Mouse (Mus musculus) hematopoietic stem cell, adult 5-6 weeks (primary cell): ENCODE results near the gene Ret. TPM values are rescaled to one million over a fixed set of nuclear protein-coding genes. Genes with fewer than 3 reads are reported as not detected.

ENCODE experiments used
- ATAC-seq, 2 experiments: fragments of 125-278 bp in 1 of 2; replicated peaks in 1 of 2; 2 replicates each; pipeline ENCODE4 v1.8.0; 2016 to 2017; ENCODE audit warnings: inconsistent platforms in 2 of 2, mild to moderate bottlenecking in 2 of 2, moderate number of reproducible peaks in 2 of 2, low read depth in 1 of 2, moderate TSS enrichment in 1 of 2; ENCODE audit not compliant: low FRiP score in 2 of 2, poor library complexity in 2 of 2, severe bottlenecking in 2 of 2, insufficient read depth in 1 of 2, low TSS enrichment in 1 of 2
- total RNA-seq: library from RNA; stranded (forward); fragments of 172-1452, 232-1000 nt; gene quantifications from 2 replicates; pipeline ENCODE4 v1.2.3, GENCODE M21; 2017

Ret gene
- total RNA-seq, 1 experiment from 2014 or later, result not detected

DNA sequence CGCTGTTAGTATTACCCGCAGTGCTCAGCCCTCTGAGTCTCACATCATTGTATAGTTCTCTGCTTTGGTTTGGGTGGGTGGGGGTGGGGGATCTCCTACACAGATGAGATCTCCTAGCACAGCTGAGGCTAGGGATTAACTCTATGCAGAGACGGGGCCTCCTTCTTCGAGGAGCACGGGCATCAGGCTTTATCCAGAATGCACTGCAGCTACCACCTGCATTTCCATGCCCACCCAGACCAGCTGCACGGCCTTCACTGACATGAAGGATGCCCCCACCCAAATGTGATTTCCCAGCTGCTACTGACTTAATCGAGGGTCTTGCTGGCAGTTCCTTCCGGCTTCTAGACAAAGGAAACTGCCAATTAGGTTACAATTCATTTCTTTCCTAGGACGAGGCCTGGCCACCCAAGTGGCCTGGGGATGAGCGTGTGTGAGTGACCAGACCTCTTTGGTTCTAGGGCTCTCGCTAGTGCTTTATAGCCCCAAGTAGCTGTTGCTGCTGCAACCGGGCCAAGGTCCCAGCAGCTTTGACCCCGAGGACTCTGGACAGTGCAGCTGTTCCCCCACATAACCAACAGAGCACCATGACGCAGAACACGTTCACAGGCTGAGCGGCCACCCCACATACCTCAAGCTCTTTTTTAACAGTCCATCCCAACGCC lies 10.8 kb downstream of the Ret start:
- ATAC-seq, result no peak

DNA sequence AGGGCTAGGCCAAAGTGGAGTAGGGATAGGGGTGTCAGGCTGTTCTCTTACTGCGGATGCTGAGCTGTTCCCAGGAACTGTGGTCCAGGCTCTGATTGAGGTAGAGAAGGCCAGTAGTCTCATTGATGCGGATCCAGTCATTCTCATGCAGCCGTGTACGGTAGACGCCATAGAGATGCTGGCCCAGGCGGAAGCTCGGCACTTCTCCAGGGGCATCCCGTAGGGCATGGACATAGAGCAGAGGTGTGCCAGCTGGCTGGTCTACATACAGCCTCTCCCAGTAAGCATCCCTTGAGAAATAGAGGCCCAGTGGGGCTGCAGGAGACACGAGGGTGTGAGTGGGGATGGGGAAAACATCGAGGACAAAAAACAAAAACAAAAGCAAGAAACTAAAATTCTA lies 13.4 kb downstream of the Ret start:
- no peak for ATAC-seq

DNA sequence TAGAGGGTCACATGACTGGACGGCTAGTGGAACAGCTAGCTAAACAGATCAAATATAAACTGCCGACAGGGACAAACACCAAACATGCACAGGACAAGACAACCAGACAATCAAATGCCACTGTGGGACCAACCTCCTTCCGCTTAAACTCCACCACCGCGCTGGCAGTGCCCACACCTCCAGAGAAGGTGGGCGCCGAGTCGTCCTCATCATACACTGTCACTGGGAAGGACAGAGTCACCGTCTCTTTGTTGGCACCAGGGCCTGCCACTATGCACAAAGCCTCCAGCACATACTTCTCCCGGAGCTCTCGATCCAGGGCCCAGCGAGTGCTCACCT lies 17.5 kb downstream of the Ret start:
- ATAC-seq, result no peak

DNA sequence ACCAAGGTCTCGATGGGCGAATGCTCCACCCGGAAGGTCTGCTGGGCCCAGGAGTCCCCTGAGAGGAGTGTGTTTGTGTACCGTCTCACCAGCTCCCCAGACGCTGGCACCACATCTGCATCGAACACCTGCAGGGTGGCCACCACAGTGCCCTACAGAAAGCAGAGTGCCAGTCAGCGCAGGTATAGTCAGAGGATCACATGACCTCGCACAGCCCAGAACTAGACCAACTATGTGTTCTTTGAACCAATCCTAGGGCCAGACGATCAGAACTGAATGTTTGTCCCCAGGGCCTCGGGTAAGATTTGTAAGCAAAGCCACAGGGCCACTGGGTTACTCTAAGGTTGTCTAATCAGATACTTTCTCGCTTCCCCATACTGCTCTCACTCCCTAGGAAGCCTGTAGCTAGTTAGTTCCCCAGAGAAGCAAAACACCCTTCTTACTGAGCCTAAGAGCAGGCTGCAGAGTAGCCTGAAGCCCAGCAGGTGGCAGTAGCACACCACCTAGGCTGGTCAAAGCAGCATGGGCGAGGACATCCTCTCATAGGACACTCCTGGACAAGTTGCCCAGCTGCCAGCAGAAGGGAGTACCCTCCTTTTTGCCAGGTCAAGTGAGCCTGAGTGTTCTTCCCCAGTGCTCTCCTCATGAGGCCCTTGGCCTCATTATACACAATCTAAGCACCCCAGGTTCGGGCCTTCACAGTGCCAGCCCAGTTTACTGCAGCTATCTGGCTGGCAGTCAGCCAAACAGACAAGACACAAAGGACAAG lies 18.0 kb downstream of the Ret start:
- peak; percentile 93 to 97 for ATAC-seq

DNA sequence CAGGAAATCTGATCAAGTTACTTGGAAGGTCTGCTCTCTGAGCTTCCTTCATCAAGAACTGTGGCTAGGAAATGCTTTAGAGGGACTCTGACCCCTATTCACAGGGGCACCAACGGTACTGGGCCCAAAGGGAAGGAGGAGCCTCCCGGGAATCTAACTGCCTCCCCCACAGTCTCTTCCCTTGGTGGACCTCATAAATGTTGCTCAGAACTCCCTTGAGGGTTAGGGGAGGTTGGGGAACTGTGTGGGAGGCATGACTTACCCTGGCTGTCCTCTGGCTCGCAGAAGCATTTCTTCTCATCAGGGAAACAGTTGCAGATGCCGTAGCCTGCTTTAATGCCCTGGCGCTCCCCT lies 23.6 kb downstream of the Ret start:
- ATAC-seq, result no peak

DNA sequence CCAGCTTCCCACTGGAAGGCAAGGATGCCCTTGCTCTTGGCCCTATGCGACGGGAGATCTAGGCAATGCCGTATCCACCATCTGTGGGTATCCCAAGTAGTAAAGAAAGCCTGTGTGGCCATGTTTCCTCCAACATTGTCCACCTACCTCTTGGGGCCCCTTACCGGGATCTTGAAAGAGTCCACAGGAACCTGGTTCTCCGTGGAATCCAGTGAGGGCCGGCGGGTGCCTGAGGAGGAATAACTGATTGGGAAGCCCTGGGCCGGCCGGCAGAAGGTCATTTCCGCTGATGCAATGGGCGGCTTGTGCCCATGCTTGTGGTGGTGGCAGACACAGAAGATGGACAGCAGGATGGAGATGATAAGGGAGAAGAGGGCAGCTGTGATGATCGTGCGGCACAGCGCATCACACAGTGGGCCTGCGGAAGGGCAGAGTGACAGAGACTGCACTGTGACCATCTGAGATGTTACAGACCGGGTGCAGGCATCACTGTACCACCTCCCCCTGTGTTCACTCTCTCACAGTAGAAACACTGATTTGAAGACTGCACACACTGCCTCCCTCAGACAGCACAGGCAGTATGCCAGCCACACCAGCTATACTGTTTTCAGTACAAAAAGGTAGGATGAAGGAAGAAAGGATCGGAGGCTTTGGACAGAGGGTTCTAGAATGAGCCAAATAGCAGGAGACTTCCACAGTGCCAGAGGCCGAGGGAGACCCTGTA lies 24.1 kb downstream of the Ret start:
- ATAC-seq, result no peak

DNA sequence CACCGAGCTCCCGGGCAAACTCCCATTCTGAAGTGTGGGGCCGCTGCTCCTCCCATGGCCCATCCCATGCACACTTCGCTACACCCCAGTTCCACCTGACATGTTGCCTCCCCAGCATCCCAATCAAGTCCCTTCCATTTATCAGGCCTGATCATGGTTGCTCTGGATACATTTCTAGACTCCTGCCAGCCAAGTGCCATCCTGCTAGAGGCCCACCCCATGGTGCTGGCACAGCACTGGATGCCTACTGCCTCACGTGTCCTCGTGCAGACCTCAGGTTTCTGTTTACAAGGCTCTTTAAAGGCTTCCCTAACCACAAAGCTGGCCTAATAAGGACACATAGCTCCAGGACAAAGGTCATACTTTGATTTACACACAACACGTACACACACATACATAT lies 26.1 kb downstream of the Ret start:
- no peak for ATAC-seq

DNA sequence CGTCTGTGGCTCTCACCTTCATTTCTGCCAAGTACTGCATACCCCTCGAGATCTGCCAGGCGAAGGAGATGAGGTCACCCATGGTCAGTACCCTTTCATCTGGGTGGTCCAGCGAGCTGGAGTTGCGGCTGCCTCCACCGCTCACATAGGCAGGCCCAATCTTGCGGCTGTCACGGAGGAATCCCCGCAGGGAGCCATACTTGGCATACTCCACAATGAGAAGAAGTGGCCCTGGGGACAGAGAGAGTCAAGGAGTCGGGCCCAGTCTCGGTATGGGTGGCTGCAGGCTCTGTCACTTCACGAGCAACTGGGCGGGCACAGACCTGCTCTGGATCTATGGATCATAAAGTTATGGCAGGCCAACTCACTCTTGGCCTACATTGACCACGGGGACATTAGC lies 29.4 kb downstream of the Ret start:
- no peak for ATAC-seq

DNA sequence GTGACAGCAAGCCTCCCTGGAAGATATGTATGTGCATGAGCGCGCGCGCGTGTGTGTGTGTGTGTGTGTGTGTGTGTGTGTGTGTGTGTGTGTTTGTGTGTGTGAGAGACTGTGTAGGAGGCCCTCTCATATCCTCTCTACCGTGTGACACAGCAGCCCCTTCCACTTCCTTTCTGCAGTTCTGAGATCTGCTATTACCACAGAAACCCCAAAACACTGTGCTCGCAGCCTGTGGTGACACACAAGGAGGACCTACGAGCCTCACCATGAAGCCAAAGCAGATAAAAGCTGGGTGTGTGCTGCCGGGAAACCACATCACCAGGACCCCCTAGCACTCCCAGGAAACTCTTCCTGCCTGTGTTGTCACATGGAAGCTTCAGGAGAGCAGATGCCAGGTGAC lies 30.5 kb downstream of the Ret start:
- ATAC-seq, result peak; percentile 94

DNA sequence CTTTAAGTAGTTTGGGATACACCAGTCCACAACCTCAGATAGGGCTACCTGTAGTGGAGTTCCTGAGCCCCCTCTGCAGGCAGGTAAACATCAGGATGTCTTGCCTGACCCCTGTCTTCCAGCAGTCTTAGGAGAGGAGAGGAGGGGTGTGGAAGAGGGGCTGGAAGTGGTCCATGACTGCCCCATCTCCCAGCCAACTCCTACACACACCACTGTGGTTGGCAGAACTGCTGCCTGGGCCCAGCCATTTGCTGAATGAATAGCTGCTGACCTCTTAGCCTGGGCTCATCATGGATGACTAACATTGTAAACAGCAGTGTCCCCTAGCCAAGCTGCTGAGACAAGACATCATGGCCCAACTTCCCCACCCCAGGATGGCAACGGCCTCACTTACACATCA lies 32.0 kb downstream of the Ret start:
- no peak for ATAC-seq

DNA sequence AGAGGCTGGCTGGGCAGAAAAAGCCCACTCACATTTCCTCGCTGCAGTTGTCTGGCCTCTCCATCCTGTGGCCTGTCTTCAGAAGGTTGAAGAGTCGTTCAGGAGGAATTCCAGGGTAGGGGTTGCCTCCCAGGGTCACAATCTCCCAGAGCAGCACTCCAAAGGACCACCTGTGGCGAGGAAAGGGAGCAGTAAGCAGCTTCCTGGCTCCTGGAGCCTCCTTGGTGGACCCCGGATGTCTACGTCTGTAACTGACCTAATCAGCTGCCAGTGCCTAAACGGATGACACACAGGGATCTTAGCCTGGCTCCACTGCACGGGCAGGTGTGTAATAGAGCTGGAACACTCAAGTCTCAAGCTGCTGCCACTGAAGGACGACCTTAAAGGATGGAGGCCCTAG lies 32.8 kb downstream of the Ret start:
- ATAC-seq, result no peak

DNA sequence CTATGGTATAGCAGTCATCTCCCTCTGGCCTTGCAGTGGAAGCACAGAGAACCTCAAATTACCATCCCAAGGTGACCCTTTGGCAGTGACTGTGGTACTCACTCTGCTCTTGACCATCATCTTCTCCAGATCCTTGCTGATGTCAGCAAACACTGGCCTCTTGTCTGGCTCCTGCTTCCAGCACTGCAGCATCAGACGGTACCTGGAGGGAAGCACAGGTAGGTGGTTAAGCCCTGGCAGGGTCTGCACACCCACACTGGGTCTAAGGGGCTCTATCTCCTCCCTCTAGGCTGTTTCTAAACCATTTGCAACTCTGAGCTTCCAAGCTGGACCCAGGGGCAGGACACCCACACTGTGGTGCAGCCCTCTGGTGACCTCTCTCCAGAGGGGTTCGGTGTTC lies 34.4 kb downstream of the Ret start:
- no peak for ATAC-seq

DNA sequence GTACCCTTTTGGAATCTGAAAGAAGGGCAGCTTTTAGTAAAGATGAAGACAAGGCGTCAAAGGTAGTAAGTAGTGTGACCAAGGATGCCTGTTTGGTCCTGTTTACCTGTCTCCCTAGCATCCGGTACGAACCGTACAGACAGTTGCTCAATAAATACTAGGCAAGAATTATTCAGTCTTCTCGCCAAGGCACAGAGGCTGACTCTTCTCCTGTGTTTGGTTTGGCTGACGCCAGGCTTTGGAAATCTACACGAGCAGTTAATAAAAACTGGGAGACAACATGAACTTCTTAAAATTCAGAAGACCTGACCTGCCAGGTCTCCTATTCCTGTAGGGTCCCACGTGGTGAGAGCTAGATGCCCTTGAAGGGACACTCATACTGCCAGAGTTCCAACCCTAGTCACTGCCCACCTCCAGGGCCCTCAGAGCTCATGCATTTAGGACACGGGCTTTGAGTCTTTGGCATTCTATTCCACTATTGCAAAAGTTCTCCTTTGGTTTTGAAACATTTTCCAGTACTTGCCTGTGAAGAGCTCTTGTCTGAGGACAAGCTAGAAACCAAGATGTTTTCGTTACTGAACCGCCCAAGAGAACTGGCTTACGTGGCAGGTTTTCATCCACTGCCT lies 34.9 kb downstream of the Ret start:
- ATAC-seq, result no peak

DNA sequence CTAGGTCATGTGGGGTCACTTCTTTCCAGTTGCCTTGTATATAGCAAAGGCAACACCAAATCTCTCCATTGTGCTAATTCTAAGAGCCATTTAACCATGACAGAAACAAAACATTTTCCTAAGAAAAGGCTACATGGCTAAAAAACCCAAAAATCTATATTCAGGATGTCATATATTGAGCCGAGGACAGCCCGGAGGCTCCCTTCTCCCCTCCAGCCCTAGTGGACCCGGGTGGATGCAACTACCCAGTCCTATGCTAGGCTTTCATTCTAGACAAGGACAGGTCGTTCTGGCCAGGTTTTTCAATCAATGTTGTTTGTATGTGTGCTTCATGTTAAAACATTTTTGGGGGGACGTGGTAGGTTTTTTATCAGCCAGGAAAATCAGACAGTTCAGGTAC lies 44.4 kb downstream of the Ret start:
- no peak for ATAC-seq

DNA sequence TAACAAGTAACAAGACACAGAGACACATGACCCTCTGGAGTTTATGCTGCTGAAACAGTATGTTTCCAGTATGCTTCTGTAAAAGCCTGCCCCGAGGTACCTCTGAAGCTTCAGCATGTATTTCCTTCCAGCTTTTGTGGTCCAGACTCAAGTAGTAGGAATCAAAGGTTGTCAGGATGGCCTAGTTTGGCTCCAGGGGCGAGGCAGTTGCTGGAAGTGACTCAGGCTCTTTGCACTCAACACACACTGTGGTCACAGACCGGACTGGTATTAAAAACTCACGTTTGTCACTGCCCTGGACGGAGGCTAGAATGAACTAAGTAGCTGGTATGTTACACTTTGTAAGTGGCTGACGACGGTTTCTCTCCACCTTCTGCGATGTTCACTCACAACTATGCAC lies 46.5 kb downstream of the Ret start:
- ATAC-seq, result peak; percentile 28 to 55; a peak in 3 of 4 replicates

DNA sequence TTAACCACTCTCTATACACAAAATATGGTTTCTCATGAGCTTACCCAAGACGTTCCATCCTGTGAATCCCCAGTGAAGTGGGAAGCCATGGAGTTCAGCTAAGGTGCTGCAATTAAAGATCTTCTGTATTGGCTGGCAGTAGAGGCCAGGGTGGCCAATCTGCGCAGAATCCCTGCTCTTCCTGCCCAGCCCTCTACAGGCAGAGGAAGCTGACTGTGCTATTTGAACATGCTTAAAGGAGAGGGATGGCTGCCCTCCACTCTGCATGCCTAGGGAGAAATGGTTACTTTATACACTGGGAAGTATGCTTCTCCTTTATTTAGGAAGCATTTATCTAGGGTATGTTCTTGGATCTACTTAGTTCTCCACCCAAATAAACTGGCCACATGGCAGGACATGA lies 47.0 kb downstream of the Ret start:
- ATAC-seq, result peak in 1 of 2 experiments; percentile 43; a peak in 1 of 4 replicates

DNA sequence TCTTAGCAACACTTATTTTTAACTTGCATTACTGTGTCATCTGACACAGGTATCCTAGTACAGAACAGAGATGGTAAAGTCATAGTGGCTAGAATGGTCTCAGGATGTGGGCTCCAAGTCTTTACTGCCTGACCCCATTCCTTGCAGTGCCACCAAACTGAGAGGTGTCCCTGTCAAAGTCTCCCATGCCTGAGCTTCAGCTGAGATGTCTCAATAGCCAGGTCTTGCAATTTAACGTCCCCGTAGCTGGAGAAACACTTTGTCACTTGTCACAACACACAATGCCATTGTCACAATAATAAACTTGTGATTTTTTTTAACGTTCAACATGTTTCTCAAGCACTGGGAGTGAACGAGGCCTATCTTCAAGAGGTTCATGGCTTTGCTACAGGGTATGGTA lies 47.4 kb downstream of the Ret start:
- no peak for ATAC-seq

DNA sequence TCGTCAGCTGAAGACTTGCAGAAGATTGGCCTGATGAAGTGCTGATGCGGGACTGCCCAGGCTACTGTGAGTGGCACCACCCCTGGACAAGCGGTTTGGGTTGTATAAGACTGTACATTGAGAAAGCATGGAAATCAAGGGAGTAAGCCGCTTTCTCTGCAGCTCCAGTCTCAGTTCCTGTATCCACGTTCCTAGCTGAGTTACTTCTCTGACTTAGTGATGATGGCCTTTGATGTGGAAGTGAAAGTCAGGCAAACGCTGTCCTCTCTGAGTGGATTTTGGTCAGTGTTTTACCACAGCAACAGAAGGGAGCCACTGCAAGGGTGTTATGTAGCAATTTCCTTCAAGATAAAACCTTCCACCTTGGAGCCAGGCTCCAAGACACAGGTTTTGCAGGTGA lies 56.6 kb downstream of the Ret start:
- ATAC-seq, result peak in 1 of 2 experiments; percentile 8; a peak in 1 of 4 replicates
